ENCODE assay signal across 13 mouse cellular contexts in the genomic region with DNA sequence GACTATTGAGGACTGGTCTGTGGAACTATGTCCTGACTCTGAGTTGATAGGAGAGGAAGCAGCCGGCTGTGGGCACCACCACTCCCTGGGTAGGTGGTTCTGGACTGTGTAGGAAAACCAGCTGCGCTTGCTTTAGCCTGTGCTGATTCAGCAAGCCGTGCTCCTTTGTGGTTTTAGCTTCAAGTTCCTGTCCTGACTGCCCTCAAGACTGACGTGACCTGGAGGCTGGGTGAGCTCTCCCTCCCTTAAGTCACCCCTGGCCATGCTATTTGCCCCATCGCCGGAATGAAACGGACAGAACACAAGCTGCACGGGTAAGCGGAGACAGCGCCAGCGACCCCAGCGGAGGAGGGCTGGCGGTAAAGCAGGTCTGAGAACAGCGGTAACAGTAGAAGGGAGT. TPM values are rescaled to one million over a fixed set of nuclear protein-coding genes. Genes with fewer than 3 reads are reported as not detected.
DNase-seq lines count a peak whose midpoint lies in the region; ATAC-seq and TF ChIP-seq lines count a peak whose summit lies in the region.
"Had no signal": no experiment of that assay in that cellular context is flagged by ENCODE, and none has a peak within 500 bp of the region (broad histone marks: within the 10 kb centered on the region; RNA-seq: fewer than 3 reads in every experiment).

No protein-coding gene starts in this region.

- TF ChIP-seq CTCF in liver, adult 2 months (IDR thresholded peaks at IDR 0.05; ENCODE audit: low read depth, low read length), result no peak
- TF ChIP-seq CTCF in small intestine, adult 2 months (IDR thresholded peaks at IDR 0.05; ENCODE audit: extremely low read depth, insufficient read length, insufficient replicate concordance, low read depth, low read length), result no peak
- TF ChIP-seq CTCF in layer of hippocampus, adult 2 months (conservative IDR thresholded peaks at IDR 0.05), result no peak

- no peak for TF ChIP-seq POLR2A in liver, adult 2 months (IDR thresholded peaks at IDR 0.05; ENCODE audit: extremely low read depth, insufficient read depth, low read length)
- no peak for TF ChIP-seq POLR2A in small intestine, adult 2 months (IDR thresholded peaks at IDR 0.05; ENCODE audit: low read depth, low read length)

- peak; percentile 32 for DNase-seq in gastrocnemius, postnatal 25 days
- no peak for DNase-seq in gastrocnemius, postnatal 36 days
- no peak for DNase-seq in liver, adult 2 months (ENCODE audit: extremely low read depth, low read depth, low spot score)
- DNase-seq in liver, embryonic 11.5 days (ENCODE audit: low spot score), result no peak
- DNase-seq in kidney, postnatal 14 days, result peak; percentile 29
- DNase-seq in hindbrain, embryonic 14.5 days (ENCODE audit: low spot score), result no peak
- no peak for DNase-seq in layer of hippocampus, adult 2 months (ENCODE audit: low spot score in 2 of 2)
- DNase-seq: adrenal gland, postnatal 14 days; cerebellum, postnatal 36 days; gastrocnemius, postnatal 14 days; lung, postnatal 36 days had no signal

- H3K4me1 ChIP-seq in liver, adult 2 months (ENCODE audit: control insufficient read depth, insufficient read depth, low read length), result no peaks in the 10 kb centered on the region
- H3K4me1 ChIP-seq in liver, embryonic 11.5 days (replicated peaks; ENCODE audit: control insufficient read depth, insufficient read depth, low read length), result no peaks in the 10 kb centered on the region
- no peaks in the 10 kb centered on the region for H3K4me1 ChIP-seq in small intestine, adult 2 months (ENCODE audit: control insufficient read depth, insufficient read depth, insufficient read length, low read length)
- no peaks in the 10 kb centered on the region; the same call in 1 of the 2 replicates for H3K4me1 ChIP-seq in hindbrain, embryonic 14.5 days (replicated peaks; ENCODE audit: control insufficient read depth, insufficient read depth, low read length)

- no peak for ATAC-seq in liver, embryonic 11.5 days (replicated peaks; ENCODE audit: low FRiP score)
- ATAC-seq in hindbrain, embryonic 14.5 days (ENCODE audit: low FRiP score), result no peak

- peak overlapping the region; percentile 37; the same call in 1 of the 2 replicates for H3K4me3 ChIP-seq in liver, adult 2 months (ENCODE audit: insufficient read depth, low read depth, low read length)
- no peak overlapping the region for H3K4me3 ChIP-seq in liver, embryonic 11.5 days (ENCODE audit: low read depth, low read length)
- peak overlapping the region; percentile 13; the same call in 1 of the 2 replicates for H3K4me3 ChIP-seq in small intestine, adult 2 months (ENCODE audit: low read depth, low read length)
- H3K4me3 ChIP-seq in hindbrain, embryonic 14.5 days (replicated peaks; ENCODE audit: low read length), result no peak overlapping the region
- H3K4me3 ChIP-seq in layer of hippocampus, adult 2 months, result no peak overlapping the region
- H3K4me3 ChIP-seq: myocyte had no signal

- H3K27me3 ChIP-seq in liver, adult 2 months (ENCODE audit: control insufficient read depth, insufficient read depth, low read length), result no peaks in the 10 kb centered on the region
- H3K27me3 ChIP-seq in liver, embryonic 11.5 days (replicated peaks; ENCODE audit: control insufficient read depth, insufficient read depth, low read length), result no peaks in the 10 kb centered on the region
- no peaks in the 10 kb centered on the region for H3K27me3 ChIP-seq in small intestine, adult 2 months (ENCODE audit: control insufficient read depth, insufficient read depth, low read length)
- H3K27me3 ChIP-seq in hindbrain, embryonic 14.5 days (ENCODE audit: control insufficient read depth, insufficient read depth, low read length), result no peaks in the 10 kb centered on the region

- WGBS in liver, adult 2 months, result 85% methylated on average over 14 of the region's 14 CpGs
- WGBS in liver, embryonic 11.5 days, result 74% methylated on average over 14 of the region's 14 CpGs
- WGBS in small intestine, adult 2 months, result 86% methylated on average over 14 of the region's 14 CpGs
- WGBS in hindbrain, embryonic 14.5 days, result 91% methylated on average over 14 of the region's 14 CpGs

- intact Hi-C loops in gastrocnemius, postnatal 36 days (cut with DNase I), result no loop called here

- H3K9me3 ChIP-seq in liver, embryonic 11.5 days (ENCODE audit: control insufficient read depth, low read length), result no peaks in the 10 kb centered on the region
- H3K9me3 ChIP-seq in hindbrain, embryonic 14.5 days (ENCODE audit: control insufficient read depth, low read length), result no peaks in the 10 kb centered on the region

- H3K27ac ChIP-seq in liver, adult 2 months (replicated peaks; ENCODE audit: insufficient read depth, low read depth, low read length), result no peak overlapping the region
- H3K27ac ChIP-seq in liver, embryonic 11.5 days (ENCODE audit: low read depth, low read length), result no peak overlapping the region; the same call in 1 of the 2 replicates
- H3K27ac ChIP-seq in small intestine, adult 2 months (ENCODE audit: insufficient read depth, low read depth, low read length), result peak overlapping the region; percentile 18; the same call in 1 of the 2 replicates
- H3K27ac ChIP-seq in hindbrain, embryonic 14.5 days, result no peak overlapping the region
- H3K27ac ChIP-seq in layer of hippocampus, adult 2 months, result no peak overlapping the region

- peaks cover 30% of the 10 kb centered on the region; the same call in 1 of the 2 replicates for H3K36me3 ChIP-seq in liver, adult 2 months (ENCODE audit: control insufficient read depth, insufficient read depth, low read length)
- peaks cover 25% of the 10 kb centered on the region for H3K36me3 ChIP-seq in liver, embryonic 11.5 days (ENCODE audit: control insufficient read depth, insufficient read depth, low read length)
- H3K36me3 ChIP-seq in small intestine, adult 2 months (ENCODE audit: control insufficient read depth, insufficient read depth, low read length), result peaks cover 16% of the 10 kb centered on the region
- peaks cover 27% of the 10 kb centered on the region for H3K36me3 ChIP-seq in hindbrain, embryonic 14.5 days (replicated peaks; ENCODE audit: control insufficient read depth, insufficient read depth)

- H3K4me2 ChIP-seq in liver, embryonic 11.5 days, result no peak overlapping the region
- no peak overlapping the region for H3K4me2 ChIP-seq in hindbrain, embryonic 14.5 days (replicated peaks)

- no peak overlapping the region for H3K9ac ChIP-seq in liver, adult 2 months (ENCODE audit: low read depth, low read length)
- no peak overlapping the region for H3K9ac ChIP-seq in liver, embryonic 11.5 days (ENCODE audit: low read depth, low read length)
- no peak overlapping the region for H3K9ac ChIP-seq in hindbrain, embryonic 14.5 days

- no peaks in the 10 kb centered on the region for H3K79me2 ChIP-seq in liver, adult 2 months (ENCODE audit: control insufficient read depth, insufficient read depth, low read length)

RNA-seq across cellular contexts. Expression of a gene that starts 4.5 kb away (rescaled TPM):
- 10 to 100 TPM; 10.6 to 11.5 TPM for total RNA-seq in gastrocnemius, postnatal 25 days (2021)
- 10 to 100 TPM in 1 of 2 experiments, 1 to 10 TPM in 1; 9.8 to 11.9 TPM for total RNA-seq in gastrocnemius, postnatal 36 days (2021)
- 24.7 and 25.3 TPM in 2 replicates for total RNA-seq in liver, adult 2 months (2014; rRNA removed)
- polyA plus RNA-seq in liver, adult 2 months (2012; rRNA removed), result 7.1 and 8.2 TPM in 2 replicates
- 32.0 and 32.1 TPM in 2 replicates for polyA plus RNA-seq in liver, embryonic 11.5 days (2014; fragmentation: Nextera tagmentation; extraction: Ambion mirVana)
- 4.1 and 10.2 TPM in 2 replicates for polyA plus RNA-seq in small intestine, adult 2 months (2012; rRNA removed)
- 33.4 and 33.6 TPM in 2 replicates for polyA plus RNA-seq in hindbrain, embryonic 14.5 days (2014; fragmentation: Nextera tagmentation; extraction: Ambion mirVana)
- total RNA-seq in layer of hippocampus, adult 2 months (2021), result 10 to 100 TPM; 49.3 to 55.6 TPM

RNA-seq across cellular contexts. Expression of a gene that starts 35.0 kb away (rescaled TPM):
- 10 to 100 TPM; 18.8 to 20.8 TPM for total RNA-seq in gastrocnemius, postnatal 25 days (2021)
- total RNA-seq in gastrocnemius, postnatal 36 days (2021), result 10 to 100 TPM; 19.1 to 19.3 TPM
- total RNA-seq in liver, adult 2 months (2014; rRNA removed), result 55.5 and 66.8 TPM in 2 replicates
- 67.4 and 71.7 TPM in 2 replicates for polyA plus RNA-seq in liver, adult 2 months (2012; rRNA removed)
- polyA plus RNA-seq in liver, embryonic 11.5 days (2014; fragmentation: Nextera tagmentation; extraction: Ambion mirVana), result 103 and 114 TPM in 2 replicates
- 34.9 and 35.3 TPM in 2 replicates for polyA plus RNA-seq in small intestine, adult 2 months (2012; rRNA removed)
- polyA plus RNA-seq in hindbrain, embryonic 14.5 days (2014; fragmentation: Nextera tagmentation; extraction: Ambion mirVana), result 31.7 and 41.0 TPM in 2 replicates
- total RNA-seq in layer of hippocampus, adult 2 months (2021), result 10 to 100 TPM; 70.0 to 71.6 TPM

RNA-seq across cellular contexts. Expression of a gene that starts 50.3 kb away (rescaled TPM):
- total RNA-seq in gastrocnemius, postnatal 25 days (2021), result not detected
- total RNA-seq in gastrocnemius, postnatal 36 days (2021), result not detected
- not detected in 2 replicates for total RNA-seq in liver, adult 2 months (2014; rRNA removed)
- not detected in 2 replicates for polyA plus RNA-seq in liver, adult 2 months (2012; rRNA removed)
- 0.39 TPM in 1 of 2 replicates, not detected in the other for polyA plus RNA-seq in liver, embryonic 11.5 days (2014; fragmentation: Nextera tagmentation; extraction: Ambion mirVana)
- polyA plus RNA-seq in small intestine, adult 2 months (2012; rRNA removed), result 0.23 and 0.62 TPM in 2 replicates
- polyA plus RNA-seq in hindbrain, embryonic 14.5 days (2014; fragmentation: Nextera tagmentation; extraction: Ambion mirVana), result 0.16 and 0.31 TPM in 2 replicates
- total RNA-seq in layer of hippocampus, adult 2 months (2021), result under 1 TPM in 1 of 2 experiments, not detected in 1; 0.54 TPM
- total RNA-seq: adrenal gland, postnatal 14 days; gastrocnemius, postnatal 14 days had no signal
- polyA plus RNA-seq: myocyte had no signal

Comparison
In these comparisons a context has a peak if more than half of its experiments do, and no peak if none do; other contexts are left out.
1. DNase-seq: peak in gastrocnemius, postnatal 25 days (single experiment) and kidney, postnatal 14 days (single experiment); none in gastrocnemius, postnatal 36 days (0 of 2), liver, adult 2 months (single experiment), liver, embryonic 11.5 days (single experiment), hindbrain, embryonic 14.5 days (single experiment) and layer of hippocampus, adult 2 months (0 of 2).
2. H3K4me3 ChIP-seq: peak in liver, adult 2 months (single experiment) and small intestine, adult 2 months (single experiment); none in liver, embryonic 11.5 days (single experiment), hindbrain, embryonic 14.5 days (single experiment) and layer of hippocampus, adult 2 months (single experiment).